Mouse (Mus musculus): ENCODE results near the gene Tax1bp1. TPM values are rescaled to one million over a fixed set of nuclear protein-coding genes. Genes with fewer than 3 reads are reported as not detected.

Gene Tax1bp1
- polyA plus RNA-seq, 1 experiment from 2014 or later = 234 TPM

GRCm38 (mm10) chr6:52790316-52790715 lies 76.8 kb downstream of the Tax1bp1 start:
- ATAC-seq (no peak), DNase-seq (ENCODE audit: low spot score) (no peak)
- H3K9ac ChIP-seq (replicated peaks; ENCODE audit: low read depth) = no peak overlapping the region
- 0 out of 2 replicates have a peak, but pooled peaks cover 10% of the 10 kb centered on the region for H3K4me1 ChIP-seq (ENCODE audit: insufficient read depth, low read depth, low read length)
- H3K27me3 ChIP-seq (replicated peaks; ENCODE audit: insufficient read depth, low read length) = no peaks in the 10 kb centered on the region
- WGBS = 57% methylated on average over 10 of the region's 10 CpGs
- H3K9me3 ChIP-seq (ENCODE audit: low read length) = no peaks in the 10 kb centered on the region
- no peak overlapping the region for H3K4me2 ChIP-seq (replicated peaks; ENCODE audit: low read depth, low read length)
- H3K4me3 ChIP-seq (ENCODE audit: low read depth, low read length) = no peak overlapping the region
- H3K36me3 ChIP-seq (ENCODE audit: insufficient read depth, low read length) = no peaks in the 10 kb centered on the region
- H3K27ac ChIP-seq (ENCODE audit: low read length) = no peak overlapping the region
- TF ChIP-seq CTCF (IDR thresholded peaks at IDR 0.05) (no peak), EP300 (IDR thresholded peaks at IDR 0.05) (no peak)

GRCm38 (mm10) chr6:52790781-52791180 lies 77.3 kb downstream of the Tax1bp1 start:
- TF ChIP-seq EP300 (IDR thresholded peaks at IDR 0.05) (no peak), CTCF (IDR thresholded peaks at IDR 0.05) (no peak)
- ATAC-seq (no peak), DNase-seq (ENCODE audit: low spot score) (no peak)
- WGBS = 68% methylated on average over 4 of the region's 4 CpGs
- Histone ChIP-seq H3K36me3 (ENCODE audit: insufficient read depth, low read length) (no peaks in the 10 kb centered on the region), H3K4me2 (replicated peaks; ENCODE audit: low read depth, low read length) (no peak overlapping the region), H3K27me3 (replicated peaks; ENCODE audit: insufficient read depth, low read length) (no peaks in the 10 kb centered on the region), H3K9me3 (ENCODE audit: low read length) (no peaks in the 10 kb centered on the region), H3K9ac (replicated peaks; ENCODE audit: low read depth) (no peak overlapping the region), H3K4me1 (ENCODE audit: insufficient read depth, low read depth, low read length) (0 out of 2 replicates have a peak, but pooled peaks cover 10% of the 10 kb centered on the region), H3K4me3 (ENCODE audit: low read depth, low read length) (no peak overlapping the region), H3K27ac (ENCODE audit: low read length) (no peak overlapping the region)

GRCm38 (mm10) chr6:52792455-52792854 lies 78.9 kb downstream of the Tax1bp1 start:
- DNase-seq (ENCODE audit: low spot score) (peak; percentile 69), ATAC-seq (peak; percentile 85)
- Histone ChIP-seq H3K4me3 (ENCODE audit: low read depth, low read length) (no peak overlapping the region), H3K9ac (replicated peaks; ENCODE audit: low read depth) (no peak overlapping the region), H3K4me2 (replicated peaks; ENCODE audit: low read depth, low read length) (no peak overlapping the region), H3K27me3 (replicated peaks; ENCODE audit: insufficient read depth, low read length) (no peaks in the 10 kb centered on the region), H3K27ac (ENCODE audit: low read length) (no peak overlapping the region), H3K4me1 (ENCODE audit: insufficient read depth, low read depth, low read length) (0 out of 2 replicates have a peak, but pooled peaks cover 10% of the 10 kb centered on the region), H3K9me3 (ENCODE audit: low read length) (no peaks in the 10 kb centered on the region), H3K36me3 (ENCODE audit: insufficient read depth, low read length) (no peaks in the 10 kb centered on the region)
- 45% methylated on average over 3 of the region's 3 CpGs for WGBS
- TF ChIP-seq EP300 (IDR thresholded peaks at IDR 0.05) (peak; percentile 99), CTCF (IDR thresholded peaks at IDR 0.05) (no peak)

- Histone ChIP-seq H3K27ac (ENCODE audit: low read length) (peak overlapping the region; percentile 55), H3K4me3 (ENCODE audit: low read depth, low read length) (no peak overlapping the region), H3K36me3 (ENCODE audit: insufficient read depth, low read length) (no peaks in the 10 kb centered on the region), H3K4me1 (ENCODE audit: insufficient read depth, low read depth, low read length) (0 out of 2 replicates have a peak, but pooled peaks cover 7% of the 10 kb centered on the region), H3K9ac (replicated peaks; ENCODE audit: low read depth) (no peak overlapping the region), H3K9me3 (ENCODE audit: low read length) (no peaks in the 10 kb centered on the region), H3K4me2 (replicated peaks; ENCODE audit: low read depth, low read length) (no peak overlapping the region), H3K27me3 (replicated peaks; ENCODE audit: insufficient read depth, low read length) (no peaks in the 10 kb centered on the region)
- 49% methylated on average over 16 of the region's 16 CpGs for WGBS
- TF ChIP-seq EP300 (IDR thresholded peaks at IDR 0.05) (peak; percentile 94), CTCF (IDR thresholded peaks at IDR 0.05) (no peak)
- ATAC-seq = no peak
- DNase-seq (ENCODE audit: low spot score) = peak; percentile 50
These were observed 81.7 kb downstream of the Tax1bp1 start for GRCm38 (mm10) chr6:52795029-52795841.

DNA sequence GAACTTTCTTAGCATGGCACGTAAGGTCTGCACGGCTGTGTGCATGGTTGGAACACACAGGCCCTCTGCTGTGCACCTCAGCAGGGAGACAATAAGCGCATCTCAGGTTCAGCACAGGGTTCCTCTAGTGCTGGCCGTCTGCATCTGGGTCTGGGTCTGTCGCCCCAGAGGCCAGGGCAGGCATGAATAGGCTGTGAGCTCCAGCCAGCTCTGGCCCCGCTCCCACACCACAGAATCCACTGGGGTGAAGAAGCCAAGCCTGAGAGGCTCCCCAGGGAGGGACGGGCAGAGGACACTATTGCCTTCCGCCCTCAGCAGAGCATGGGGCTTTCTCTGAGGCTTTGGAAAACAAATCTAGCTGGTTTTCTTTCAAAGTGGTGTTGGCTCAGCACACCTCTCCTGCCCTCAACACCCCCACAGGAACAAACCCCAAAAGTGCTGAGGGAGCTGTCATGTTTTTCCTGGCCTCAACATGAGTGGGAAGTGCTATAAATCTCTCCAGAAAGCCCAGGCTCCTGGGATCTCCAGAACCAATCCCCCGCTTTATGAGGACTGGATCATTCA lies 82.6 kb downstream of the Tax1bp1 start:
- Histone ChIP-seq H3K27me3 (replicated peaks; ENCODE audit: insufficient read depth, low read length) (no peaks in the 10 kb centered on the region), H3K9me3 (ENCODE audit: low read length) (no peaks in the 10 kb centered on the region), H3K27ac (ENCODE audit: low read length) (peak overlapping the region; percentile 55), H3K36me3 (ENCODE audit: insufficient read depth, low read length) (no peaks in the 10 kb centered on the region), H3K4me1 (ENCODE audit: insufficient read depth, low read depth, low read length) (0 out of 2 replicates have a peak, but pooled peaks cover 5% of the 10 kb centered on the region), H3K4me2 (replicated peaks; ENCODE audit: low read depth, low read length) (no peak overlapping the region), H3K9ac (replicated peaks; ENCODE audit: low read depth) (no peak overlapping the region), H3K4me3 (ENCODE audit: low read depth, low read length) (no peak overlapping the region)
- ATAC-seq (no peak), DNase-seq (ENCODE audit: low spot score) (no peak)
- WGBS = 72% methylated on average over 9 of the region's 9 CpGs
- no peak for TF ChIP-seq EP300 (IDR thresholded peaks at IDR 0.05)
- TF ChIP-seq CTCF (IDR thresholded peaks at IDR 0.05) = no peak

GRCm38 (mm10) chr6:52796691-52797090 lies 83.2 kb downstream of the Tax1bp1 start:
- Histone ChIP-seq H3K4me1 (ENCODE audit: insufficient read depth, low read depth, low read length) (0 out of 2 replicates have a peak, but pooled peaks cover 5% of the 10 kb centered on the region), H3K4me2 (replicated peaks; ENCODE audit: low read depth, low read length) (no peak overlapping the region), H3K9ac (replicated peaks; ENCODE audit: low read depth) (no peak overlapping the region), H3K27ac (ENCODE audit: low read length) (peak overlapping the region; percentile 55; the same call in 1 of the 2 replicates), H3K27me3 (replicated peaks; ENCODE audit: insufficient read depth, low read length) (no peaks in the 10 kb centered on the region), H3K36me3 (ENCODE audit: insufficient read depth, low read length) (no peaks in the 10 kb centered on the region), H3K9me3 (ENCODE audit: low read length) (no peaks in the 10 kb centered on the region), H3K4me3 (ENCODE audit: low read depth, low read length) (no peak overlapping the region)
- ATAC-seq (no peak), DNase-seq (ENCODE audit: low spot score) (no peak)
- TF ChIP-seq EP300 (IDR thresholded peaks at IDR 0.05) = no peak
- TF ChIP-seq CTCF (IDR thresholded peaks at IDR 0.05) = no peak
- 64% methylated on average over 1 of the region's 1 CpGs for WGBS
